Mouse (Mus musculus) kidney, postnatal 36 days (tissue): Measurements from ENCODE around the gene Gm7534.
"Not testable (repeated sequence)": the region's sequence is repeated elsewhere in the genome, so short reads cannot be mapped to it uniquely, and the experiment has no call there.

Source experiments
- DNase-seq, 2 experiments: peaks; one replicate each; pipeline ENCODE4 v3.0.0; 2021 to 2022; ENCODE audit warnings: mixed read lengths in 2 of 2

The Gm7534 gene

DNA sequence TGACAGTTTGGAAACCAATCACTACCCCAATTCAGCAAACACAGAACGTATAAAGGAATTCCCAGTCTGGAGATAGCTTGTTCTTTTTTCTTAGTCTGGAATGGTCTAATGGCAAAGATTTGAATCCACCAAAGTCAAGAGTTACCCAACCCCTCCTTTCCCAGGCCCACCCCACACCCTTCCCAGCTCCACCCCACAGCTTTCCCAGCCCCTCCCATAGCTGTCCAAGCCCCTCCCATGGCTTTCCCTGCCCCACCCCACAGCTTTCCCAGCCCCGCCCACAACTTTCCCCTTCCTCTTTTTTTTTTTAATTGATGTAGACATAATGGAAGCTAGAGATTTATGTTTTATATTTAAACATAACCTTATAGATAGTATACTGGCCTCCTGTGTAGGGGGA is 3.4 kb downstream of the Gm7534 start:
- no peak for DNase-seq

DNA sequence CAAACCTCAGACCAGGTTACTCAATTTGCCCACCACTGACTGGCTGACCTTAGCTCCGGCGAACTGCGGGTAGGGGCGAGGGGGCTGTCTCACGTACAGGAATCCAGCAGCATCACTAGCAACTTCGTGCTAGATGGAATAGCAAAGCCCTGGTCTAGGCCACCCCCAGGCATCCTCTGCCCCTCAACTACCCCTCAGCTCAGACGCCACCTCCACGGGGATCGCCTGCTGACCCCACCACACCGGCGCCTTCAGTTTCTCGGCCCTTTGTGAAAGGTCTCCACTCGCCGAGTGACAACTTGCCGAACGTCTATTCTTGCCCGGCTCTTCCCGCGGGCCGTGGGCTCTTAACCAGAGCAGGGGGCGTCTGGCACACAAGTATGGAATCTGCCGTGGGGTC is 16.5 kb downstream of the Gm7534 start:
- no peak for DNase-seq

DNA sequence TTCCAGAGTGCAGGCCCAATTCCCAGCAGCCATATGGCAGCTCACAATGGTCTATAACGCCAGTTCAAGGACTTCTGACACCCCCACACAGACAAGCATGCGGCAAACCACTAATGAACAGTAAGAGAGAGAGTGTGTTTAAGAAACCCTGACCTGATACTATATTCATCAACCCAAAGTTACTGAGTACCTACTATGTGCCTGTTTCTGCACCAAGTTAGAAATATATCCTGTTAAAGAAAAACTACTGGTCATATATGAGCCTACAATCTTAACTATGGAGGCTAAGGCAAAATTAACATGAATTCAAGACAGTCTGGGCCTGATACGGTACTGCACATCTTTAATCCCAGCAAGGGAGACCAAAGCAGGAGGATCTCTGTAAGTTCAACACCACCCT is 17.2 kb downstream of the Gm7534 start:
- DNase-seq: no peak

DNA sequence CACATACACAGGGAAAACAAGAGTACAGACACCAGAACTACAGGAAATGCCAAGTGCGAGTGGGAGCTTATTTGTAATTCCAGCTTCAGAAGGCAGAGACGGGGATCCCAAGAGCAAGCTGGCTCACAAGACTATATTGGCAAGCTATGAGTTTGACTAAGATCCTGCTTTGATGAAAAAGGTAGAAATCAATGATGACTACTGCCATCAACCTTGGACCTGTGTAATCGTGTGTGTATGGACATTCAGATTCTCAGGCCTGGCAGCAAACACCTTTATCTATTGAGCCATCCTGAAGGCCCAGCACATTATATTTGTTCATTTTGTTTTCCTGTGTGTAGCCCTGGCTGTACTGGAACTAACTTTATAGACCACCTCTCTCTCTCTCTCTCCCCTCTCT is 19.1 kb downstream of the Gm7534 start:
- DNase-seq: no peak

DNA sequence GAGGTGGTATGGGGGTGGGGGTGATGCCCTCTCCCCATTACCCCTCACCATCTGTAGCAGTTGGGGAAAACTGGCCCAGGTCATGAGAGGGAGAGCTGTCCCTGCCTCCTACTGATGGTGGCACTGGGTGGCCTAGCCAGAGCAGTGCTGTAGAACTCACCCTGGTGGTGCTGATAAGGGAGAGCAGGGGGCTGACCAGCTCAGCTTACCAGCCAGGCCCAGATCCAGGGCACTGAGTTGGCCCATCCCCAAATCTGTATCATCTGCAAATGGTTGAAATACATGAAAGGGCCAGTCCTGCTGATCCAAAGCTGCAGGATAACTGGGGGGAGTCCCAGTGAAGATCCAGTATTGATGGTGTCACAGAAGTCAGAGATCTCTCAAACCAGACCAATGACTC is 21.0 kb downstream of the Gm7534 start:
- DNase-seq: no peak

DNA sequence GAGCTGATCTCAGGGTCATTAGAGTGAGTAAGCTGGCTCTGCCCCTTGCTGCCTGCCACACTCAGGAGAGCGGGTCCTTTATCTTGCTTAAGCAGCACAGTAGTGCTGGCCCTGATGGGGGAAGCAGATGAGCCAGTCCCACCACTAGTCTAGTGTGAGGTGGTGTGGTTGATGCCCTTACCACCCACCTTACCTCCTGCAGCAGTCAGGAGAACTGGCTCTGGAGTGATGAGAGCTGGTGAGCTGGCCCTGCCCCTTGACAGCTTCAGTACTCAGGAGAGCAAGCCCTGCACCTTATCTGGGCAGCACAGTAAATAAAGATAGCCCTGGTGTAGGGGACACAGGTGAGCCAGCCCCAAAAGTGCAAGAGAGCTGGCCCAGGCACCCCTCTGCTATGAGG is 21.7 kb downstream of the Gm7534 start:
- no peak for DNase-seq

DNA sequence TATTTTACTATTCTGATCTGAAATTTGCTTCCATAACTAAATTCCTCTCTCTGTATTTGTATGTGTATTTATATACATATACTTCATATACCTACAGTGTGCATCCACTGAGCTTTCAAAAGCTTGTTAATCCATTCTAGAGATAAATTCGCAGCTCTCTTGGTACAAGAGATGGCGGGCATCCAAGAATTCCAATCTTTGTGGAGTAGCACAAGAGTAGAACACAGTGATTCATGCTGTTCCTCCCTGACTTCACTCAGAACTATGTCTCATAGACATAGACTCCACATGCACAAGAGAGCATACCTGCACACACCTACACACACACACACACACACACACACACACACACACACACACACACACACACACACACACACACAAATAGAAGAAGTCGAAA is 30.4 kb downstream of the Gm7534 start:
- DNase-seq: no peak

DNA sequence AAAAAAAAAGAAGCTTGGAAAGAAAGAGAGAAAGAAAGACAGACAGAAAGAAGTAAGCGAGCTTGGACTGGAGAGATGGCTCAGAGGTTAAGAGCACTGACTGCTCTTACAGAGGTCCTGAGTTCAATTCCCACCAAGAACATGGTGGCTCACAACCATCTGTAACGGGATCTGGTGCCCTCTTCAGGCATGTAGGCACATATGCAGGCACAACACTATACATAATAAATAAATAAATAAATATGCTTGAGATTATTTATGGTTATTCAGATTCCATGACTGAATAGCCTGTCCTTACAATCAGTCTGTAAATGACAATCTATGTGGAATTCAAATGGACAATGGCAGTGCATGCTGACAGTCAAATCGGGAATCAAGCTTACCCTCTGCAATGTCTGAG is 35.9 kb downstream of the Gm7534 start:
- no peak for DNase-seq

DNA sequence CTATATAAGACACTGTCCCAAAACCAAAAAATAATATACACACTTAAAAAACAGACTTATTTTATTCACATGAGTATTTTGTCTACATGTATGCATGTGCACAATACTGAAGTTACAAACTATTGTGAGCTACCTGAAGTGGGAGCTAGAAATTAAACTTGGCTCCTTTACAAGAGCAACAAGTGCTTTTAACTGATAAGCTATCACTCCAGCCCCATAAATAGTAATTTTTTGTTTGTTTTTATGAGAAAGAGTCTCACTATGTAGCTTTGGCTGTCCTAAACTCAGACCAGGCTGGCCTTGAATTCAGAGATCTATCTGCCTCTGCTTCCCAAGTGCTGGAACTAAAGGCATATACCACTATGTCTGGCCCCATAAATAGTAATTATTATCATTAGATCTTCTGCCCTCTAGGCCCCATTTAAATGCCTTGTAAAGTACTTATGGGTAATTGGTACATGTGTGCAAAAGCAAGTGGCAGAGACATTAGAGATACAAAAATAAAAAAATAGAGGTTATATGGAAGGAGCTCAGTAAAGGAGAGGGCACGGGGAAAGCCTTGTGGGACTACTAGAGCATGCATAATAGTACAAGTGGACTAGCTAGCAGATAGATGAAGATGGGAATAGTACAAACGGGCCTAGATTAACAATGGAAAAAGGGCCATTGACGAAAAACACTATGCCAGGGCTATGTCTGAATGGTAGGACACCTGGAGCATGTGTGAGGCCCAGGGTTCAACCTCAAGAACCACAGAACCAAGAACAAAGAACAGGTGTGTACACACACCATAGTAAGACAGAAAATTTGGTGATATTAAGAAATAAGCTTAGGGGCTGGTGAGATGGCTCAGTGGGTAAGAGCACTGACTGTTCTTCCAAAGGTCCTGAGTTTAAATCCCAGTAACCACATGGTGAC is 37.0 kb downstream of the Gm7534 start:
- DNase-seq: no peak

DNA sequence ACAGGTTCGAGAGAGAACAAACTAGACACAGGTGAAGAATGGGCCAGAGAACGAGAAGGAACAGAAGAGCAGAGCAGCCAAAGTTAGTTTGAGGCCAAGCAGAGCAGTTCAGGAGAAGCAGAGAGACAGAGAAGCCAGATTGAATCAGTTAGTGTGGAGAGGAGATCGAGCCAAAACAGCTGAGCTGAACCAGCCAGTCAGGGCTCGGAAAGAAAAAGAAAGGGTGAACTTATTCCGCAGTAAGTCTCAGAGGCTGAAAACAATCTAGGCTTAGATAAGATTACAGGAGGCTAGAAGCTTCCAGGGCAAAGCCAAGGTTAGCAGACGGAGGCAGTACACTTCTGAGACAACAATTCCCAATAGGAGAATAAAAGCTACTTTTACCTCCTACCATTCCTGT is 37.8 kb downstream of the Gm7534 start:
- no peak for DNase-seq

DNA sequence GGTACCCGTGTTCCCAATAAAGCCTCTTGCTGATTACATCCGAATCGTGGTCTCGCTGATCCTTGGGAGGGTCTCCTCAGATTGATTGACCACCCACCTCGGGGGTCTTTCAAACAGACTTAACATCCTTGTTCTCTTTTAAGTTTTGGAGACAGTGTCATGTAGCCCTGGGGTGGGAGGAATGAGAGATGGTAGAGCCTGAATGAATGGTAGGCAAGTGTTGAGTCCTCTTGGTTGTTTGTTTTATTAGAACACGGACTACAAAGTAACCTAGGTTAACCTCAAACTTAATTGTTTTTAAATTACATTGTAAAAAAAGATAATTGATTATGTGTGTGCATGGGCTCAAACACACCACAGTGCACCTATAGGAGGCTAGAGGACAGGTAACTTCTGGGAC is 38.2 kb downstream of the Gm7534 start:
- no peak for DNase-seq

DNA sequence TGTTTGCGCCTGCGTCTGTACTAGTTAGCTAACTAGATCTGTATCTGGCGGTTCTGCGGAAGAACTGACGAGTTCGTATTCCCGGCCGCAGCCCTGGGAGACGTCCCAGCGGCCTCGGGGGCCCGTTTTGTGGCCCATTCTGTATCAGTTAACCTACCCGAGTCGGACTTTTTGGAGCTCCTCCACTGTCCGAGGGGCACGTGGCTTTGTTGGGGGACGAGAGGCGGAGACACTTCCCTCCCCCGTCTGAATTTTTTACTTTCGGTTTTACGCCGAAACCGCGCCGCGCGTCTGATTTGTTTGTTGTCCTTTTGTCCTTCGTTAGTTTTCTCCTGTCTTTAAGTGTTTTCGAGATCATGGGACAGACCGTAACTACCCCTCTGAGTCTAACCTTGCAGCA is 42.7 kb downstream of the Gm7534 start:
- peak; percentile 58 to 63 for DNase-seq

DNA sequence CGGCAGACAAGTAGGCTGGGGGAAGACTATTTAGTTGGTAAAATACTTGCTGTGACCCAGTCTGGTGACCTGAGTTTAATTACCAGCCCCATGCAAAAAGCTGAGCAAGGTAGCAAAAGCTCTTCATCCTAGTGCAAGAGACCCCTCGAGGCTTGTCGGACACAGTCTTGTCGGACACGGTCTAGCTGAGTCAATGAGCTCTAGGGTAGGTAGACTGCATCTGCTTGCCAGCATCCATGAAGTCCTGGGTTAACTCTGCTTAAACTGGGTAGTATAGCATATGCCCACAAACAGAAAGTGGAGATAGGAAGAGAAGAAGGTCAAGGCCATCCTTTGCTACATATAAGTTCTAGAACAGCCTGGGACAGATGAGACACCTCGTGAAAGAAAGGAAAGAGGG is 44.0 kb downstream of the Gm7534 start:
- DNase-seq: no peak

DNA sequence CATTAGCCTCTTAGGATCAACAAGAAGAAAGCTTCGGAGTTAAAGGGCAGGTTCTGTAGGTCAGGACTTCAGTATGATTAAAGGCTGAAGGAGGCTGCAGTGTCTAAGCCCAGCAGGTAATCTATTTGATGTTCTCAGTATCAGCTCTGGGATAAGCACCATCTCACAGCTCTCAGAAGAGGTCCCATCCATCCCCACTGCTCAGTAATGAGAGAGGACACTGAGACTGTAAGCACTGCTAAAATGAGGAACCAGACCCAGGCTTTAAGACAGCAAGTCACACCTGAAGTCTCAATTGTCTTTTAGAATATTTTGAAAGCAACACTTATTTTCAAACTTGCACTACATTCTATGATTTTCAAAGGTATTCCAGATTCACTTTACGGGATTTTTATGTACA is 45.2 kb downstream of the Gm7534 start:
- no peak for DNase-seq

DNA sequence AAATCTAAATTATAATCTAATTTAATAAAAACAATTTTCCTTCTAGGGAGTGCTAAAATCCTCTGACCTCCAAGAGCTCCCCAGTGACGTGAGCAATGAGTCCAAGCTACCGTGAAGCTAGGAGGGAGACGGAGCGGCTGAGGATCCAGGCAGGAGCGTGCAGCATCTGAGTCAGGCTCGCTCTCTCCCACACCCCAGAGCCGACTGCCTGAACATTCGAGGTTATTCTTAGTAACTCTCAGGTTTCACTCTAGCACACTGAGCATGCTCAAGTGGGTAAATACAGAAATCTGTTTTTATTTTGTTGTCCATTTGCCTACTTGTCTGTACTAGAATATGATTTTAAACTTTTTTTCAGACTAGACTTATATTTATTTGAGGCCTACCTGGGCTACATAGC is 46.1 kb downstream of the Gm7534 start:
- DNase-seq: no peak

DNA sequence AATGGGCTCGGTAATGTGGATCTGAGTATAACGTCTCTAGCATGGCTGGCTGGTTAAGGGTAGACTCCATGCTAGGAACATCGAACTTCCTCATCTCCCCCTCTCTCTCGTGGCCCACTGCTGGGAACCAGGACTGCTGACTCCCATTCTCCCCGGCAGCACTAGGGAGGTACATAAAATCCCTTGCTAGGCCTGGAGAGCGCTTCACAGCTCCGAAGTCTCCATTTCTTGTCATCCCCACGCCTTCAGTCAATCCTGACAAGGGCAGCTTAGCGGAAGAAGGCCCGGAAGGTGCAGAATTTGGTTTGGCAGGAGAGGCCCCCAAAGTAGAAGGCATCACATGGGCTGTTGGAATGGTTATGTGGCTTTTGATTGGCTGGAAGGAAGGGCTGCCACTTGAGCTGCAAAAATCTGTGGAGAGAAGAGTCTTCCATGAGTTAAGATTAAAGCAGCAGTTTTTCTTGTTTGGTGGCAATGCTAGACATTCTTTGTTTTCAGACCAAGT is 46.8 kb downstream of the Gm7534 start:
- DNase-seq: no peak

DNA sequence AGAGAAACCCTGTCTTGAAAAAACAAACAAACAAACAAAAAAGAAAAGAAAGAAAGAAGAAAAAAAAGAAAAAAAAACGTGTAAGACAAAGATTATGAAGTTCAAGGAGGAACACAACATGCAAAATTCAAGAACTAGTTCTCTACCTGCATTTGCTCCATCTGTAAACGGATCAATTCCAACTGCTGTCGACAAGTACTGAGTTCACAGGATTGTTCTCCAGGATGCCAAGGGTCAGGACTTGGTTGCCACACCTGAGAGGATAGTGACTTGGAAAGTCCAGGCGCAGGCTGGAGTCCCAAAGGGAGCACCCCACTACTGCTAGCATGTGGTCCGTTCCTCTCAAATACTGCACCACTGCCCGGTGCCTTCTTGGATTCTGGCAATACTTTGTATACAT is 47.3 kb downstream of the Gm7534 start:
- DNase-seq: no peak

DNA sequence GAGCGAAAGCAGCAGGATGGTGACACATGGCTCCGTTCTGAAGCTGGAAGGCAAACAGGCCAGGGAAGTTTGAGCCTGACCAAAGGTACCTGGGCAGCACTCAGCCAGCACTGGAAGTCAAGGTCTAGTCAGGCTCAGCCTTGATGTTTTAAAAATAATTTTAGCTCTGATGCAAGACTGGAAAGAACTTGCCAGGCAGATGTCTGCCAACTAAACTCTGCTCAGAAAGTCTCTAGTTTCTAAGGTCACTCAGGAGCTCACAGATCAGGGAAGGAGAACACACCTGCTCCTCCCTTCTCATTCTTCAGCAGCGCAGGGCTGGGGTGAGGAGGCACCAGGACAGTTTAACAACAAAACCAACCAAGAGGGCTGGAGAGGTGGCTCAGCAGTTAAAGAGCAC is 48.5 kb downstream of the Gm7534 start:
- peak; percentile 67 to 72 for DNase-seq

DNA sequence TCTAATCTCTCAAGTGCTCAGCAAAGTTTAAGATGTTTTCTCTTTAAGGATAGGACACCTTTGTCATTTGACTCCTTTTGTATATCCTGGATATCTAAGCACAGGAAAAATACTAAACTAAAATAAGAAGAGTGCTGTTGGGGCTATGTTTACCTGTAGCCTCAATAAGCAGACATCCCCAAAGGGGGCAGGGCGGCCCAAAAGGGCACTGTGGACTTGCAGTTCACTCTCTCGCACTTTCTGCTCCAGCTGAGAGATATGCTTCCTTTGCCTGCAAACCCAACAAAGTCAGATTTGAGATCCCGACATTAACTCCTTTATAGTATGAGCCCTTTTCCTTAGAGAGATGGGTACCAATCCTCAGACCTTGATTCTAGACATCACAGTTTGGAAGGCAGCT is 49.1 kb downstream of the Gm7534 start:
- peak in 1 of 2 experiments; percentile 67 for DNase-seq

DNA sequence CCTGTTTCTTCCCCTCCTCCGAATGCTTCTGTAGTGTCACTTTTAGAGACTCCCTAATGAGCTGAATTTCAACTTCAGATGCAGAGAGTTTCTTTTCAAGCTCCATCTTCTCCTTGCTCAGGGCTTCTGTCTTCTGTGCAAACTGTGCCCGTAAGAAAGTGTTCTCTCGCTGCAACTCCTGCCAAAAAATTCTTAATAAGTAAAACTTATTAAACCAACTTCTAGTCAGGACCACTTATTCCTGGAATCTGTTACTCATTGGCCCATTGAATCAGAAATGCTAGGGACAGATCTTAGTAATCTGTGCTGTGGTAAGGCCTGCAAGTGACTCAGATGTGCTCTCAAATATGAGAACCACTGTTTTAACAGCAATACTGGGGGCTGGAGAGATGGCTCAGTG is 50.7 kb downstream of the Gm7534 start:
- peak in 1 of 2 experiments; percentile 43 for DNase-seq

DNA sequence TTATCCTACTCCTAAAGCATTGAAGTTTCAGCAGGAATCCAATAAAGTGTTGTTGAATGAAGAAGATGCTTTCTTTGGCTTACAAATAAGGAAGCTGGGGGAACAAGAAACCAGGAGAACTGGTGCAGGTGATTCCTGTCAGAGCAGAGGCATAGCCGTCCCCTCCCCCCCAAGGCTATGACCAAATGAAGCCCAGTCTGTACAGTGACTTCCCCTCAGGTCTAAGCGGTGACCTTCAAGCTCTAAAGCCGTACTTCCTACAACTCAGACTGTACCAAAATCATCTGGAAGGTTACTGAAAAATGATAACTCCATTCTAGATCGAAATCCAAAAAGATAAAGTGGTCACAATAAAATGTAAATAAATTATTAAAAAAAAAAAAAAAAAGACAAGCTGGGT is 53.4 kb downstream of the Gm7534 start:
- DNase-seq: no peak

DNA sequence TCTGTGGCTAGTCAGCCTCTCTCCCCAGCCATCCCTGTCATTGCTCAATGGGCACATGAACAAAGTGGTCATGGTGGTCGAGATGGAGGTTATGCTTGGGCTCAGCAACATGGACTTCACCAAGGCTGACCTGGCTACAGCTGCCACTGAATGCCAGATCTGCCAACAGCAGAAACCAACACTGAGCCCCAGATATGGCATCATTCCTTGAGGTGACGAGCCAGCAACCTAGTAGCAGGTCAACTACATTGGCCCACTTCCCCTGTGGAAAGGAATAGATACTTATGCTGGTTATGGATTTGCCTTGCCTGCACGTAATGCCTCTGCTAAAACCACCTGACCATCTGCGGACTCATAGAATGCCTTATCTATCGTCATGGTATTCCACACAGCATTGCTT is 58.5 kb downstream of the Gm7534 start:
- not testable (repeated sequence) for DNase-seq
